Mouse (Mus musculus): ENCODE data around the gene Ms4a4d.

Ms4a4d gene

DNA sequence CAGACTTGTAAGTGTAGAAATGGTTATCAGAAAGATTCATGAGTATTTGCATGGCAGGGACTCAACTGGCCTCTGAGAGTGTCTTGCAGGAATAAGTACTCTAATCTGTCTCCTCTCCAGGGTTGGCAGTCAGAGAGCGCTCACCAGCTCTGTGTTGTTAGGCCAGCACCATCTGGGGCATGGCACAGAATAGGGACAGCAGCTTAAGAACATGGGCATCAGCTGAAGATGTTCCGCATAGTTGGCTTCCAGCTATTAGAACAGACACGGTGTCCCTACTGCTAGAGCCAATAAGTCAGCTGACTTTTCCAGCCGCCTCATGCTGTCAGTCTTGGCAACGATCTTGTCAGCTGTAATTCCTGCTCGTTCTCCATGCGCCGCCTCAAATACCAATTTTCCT, 38.4 kb downstream of the Ms4a4d start:
- no peak for DNase-seq (ENCODE audit: low read depth)

DNA sequence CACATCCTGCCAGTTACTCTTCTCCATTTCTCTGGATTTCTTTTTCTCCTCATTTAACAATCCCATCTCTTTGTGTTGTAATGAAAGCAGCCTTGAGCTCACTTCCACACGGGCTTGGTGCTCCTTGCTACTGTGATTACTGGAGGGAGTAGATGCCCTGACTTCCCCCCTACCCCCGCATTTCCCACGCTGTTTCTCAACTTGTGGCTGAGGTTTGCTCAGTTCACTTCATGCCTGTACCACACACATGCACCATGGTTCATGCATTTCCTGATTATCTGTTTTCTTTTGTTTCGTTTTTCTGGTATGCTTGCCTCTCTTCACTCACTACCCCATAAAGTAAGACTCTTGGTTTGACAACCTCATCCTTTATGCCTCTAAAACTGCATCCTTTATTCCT, 52.6 kb downstream of the Ms4a4d start:
- DNase-seq (ENCODE audit: low read depth) = no peak

DNA sequence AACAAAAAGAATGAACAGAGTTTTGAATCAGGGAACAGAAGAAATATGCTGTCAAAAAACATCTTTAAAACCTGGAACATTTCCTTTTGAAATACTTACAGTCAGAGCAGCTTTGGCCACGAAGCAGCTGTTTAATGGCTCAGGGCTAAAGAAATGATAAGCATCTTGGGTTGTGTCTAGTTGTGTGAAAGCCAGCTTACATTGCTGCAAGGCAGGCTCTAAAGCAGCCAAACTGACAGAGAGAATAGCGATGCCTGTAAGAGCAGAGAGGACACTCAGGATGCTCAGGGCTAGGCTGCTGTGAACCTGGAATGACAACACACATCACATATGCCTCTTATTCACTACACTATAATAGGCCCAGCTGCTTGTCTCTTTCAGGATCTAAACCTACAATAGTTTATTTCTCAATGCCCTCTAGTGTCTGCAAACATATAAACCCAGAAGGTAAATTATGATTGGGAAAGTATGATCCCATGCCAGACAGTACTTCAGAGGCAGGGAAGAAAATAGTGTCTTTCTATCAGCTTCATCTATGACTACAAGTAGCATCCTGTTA, 53.4 kb downstream of the Ms4a4d start:
- DNase-seq (ENCODE audit: low read depth) = no peak

DNA sequence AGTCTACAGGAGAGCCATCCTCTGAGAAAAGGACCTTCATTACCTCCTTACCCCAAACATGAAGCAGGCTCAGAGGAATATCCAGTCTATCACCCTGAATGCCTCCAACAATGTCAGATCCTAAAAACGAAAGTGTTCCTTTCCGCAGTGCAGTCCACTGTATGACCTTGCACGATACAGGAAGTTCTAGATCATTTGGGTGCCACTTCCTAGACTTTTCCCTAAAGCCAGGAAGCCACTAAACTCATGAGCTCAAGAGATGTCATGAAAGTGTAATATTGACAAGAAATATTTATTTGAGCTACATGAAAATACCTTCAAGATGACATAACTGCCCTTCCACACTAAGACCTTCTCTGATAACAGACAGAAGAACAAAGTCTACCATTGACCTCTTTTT, 64.7 kb downstream of the Ms4a4d start:
- DNase-seq (ENCODE audit: low read depth) = no peak

DNA sequence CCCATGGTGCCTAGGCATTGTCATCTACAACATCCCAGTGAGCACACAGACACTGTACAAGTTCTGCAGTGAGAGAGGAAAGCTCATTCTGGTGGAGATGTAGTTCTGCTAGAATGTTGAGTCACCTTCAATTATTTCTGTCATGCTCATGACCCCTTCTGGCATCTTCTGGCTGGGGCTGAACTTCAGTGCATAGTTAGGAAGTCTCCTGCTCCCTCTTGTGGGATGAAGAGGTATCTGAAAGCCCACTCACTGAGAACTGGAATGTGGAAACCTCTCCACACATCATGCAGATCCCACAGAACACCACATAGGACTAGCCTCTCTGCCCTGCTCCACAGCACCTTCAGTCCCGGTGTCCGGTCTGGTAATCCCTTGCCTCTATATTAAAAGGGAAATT, 65.4 kb downstream of the Ms4a4d start:
- no peak for DNase-seq (ENCODE audit: low read depth)

DNA sequence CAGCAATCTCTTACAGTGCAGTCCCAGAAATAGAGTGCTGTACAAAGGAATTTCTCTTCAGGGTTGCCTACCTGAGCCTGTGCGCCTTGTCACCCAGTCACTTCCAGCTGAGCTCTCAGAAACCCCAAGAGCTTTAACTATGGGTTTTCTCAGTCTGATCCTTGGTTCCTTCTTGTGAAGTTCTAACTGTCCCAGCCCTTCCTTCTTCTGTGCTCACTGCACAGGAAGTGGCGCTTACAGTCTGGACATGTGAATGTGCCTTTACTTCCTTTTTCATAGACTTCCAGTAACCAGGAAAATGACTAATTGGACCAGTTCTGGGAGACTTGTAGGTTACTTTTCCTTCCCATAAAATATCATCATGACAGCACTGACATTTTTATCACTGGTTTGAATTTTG, 68.0 kb downstream of the Ms4a4d start, which contains the start of gene Ms4a6d:
TSS of gene Ms4a6d (minus strand) at position 247 of the 400 bp plus-strand sequence.
- DNase-seq (ENCODE audit: low read depth) = no peak
